Mouse (Mus musculus) CH12.LX (cell line): ENCODE measurements at regions not wholly inside any gene's neighbourhood (a gene's known extent, or its start where the extent isn't known, plus 50 kb on each side); places are given as distances from the start of the nearest gene placed in this dataset.
A peak's percentile ranks its signal among the peaks of the same experiment; 100 is the strongest.

Source experiments
- DNase-seq: peaks from one replicate; pipeline ENCODE4 v3.0.0-alpha.2; 2013; ENCODE audit errors: extremely low read depth
- H3K27ac ChIP-seq: 2 replicates; pipeline ENCODE4 v1.5.1; 2012; ENCODE audit warnings: low read depth, mild to moderate bottlenecking, control low read depth, moderate library complexity; ENCODE audit not compliant: insufficient read depth
- H3K27me3 ChIP-seq: replicated peaks from 2 replicates; pipeline ENCODE3; 2012; ENCODE audit warnings: inconsistent platforms
- H3K36me3 ChIP-seq, 2 experiments: replicated peaks in 1 of 2; 2 replicates each; pipeline versions ENCODE3 to v1.6.1; 2012; ENCODE audit warnings: inconsistent platforms in 1 of 2, low read length in 1 of 2, mild to moderate bottlenecking in 1 of 2, mixed read lengths in 1 of 2, moderate library complexity in 1 of 2; ENCODE audit not compliant: control insufficient read depth in 1 of 2, insufficient read depth in 1 of 2
- H3K4me1 ChIP-seq, 2 experiments: 2 replicates each; pipeline ENCODE4 v1.6.1; 2012; ENCODE audit warnings: inconsistent platforms in 1 of 2, moderate library complexity in 1 of 2; ENCODE audit not compliant: insufficient read depth in 2 of 2, control insufficient read depth in 1 of 2
- H3K4me2 ChIP-seq: 2 replicates; pipeline ENCODE4 v1.6.1; 2012; ENCODE audit warnings: low read depth, mild to moderate bottlenecking, control low read depth; ENCODE audit not compliant: poor library complexity, insufficient read depth, severe bottlenecking
- H3K4me3 ChIP-seq, 3 experiments: fragments of 150-350 bp in 1 of 3; sonication (generic) in 1 of 3; replicated peaks in 1 of 3; 2 replicates each; pipeline versions ENCODE3 to v1.5.1; 2011 to 2012; ENCODE audit warnings: low read depth in 2 of 3, low read length in 2 of 3, mild to moderate bottlenecking in 2 of 3, moderate library complexity in 2 of 3, control low read depth in 1 of 3, improper control_type of control experiment in 1 of 3, inconsistent platforms in 1 of 3, mixed read lengths in 1 of 3; ENCODE audit not compliant: poor library complexity in 1 of 3
- H3K79me2 ChIP-seq: replicated peaks from 2 replicates; pipeline ENCODE4 v1.6.1; 2012; ENCODE audit warnings: mild to moderate bottlenecking, moderate library complexity; ENCODE audit not compliant: control insufficient read depth, poor library complexity, insufficient read depth, severe bottlenecking; ENCODE audit errors: extremely low read depth
- H3K9ac ChIP-seq: 2 replicates; pipeline ENCODE4 v1.6.1; 2012; ENCODE audit warnings: low read depth, mild to moderate bottlenecking, control low read depth, moderate library complexity; ENCODE audit not compliant: insufficient read depth
- H3K9me3 ChIP-seq: replicated peaks from 2 replicates; pipeline ENCODE3; 2012; ENCODE audit warnings: low read length, inconsistent platforms, mixed read lengths
- BHLHE40 ChIP-seq: IDR thresholded peaks from 2 replicates; pipeline ENCODE4 v1.6.1; 2011; ENCODE audit warnings: mild to moderate bottlenecking, low read depth, low read length, improper control_type of control experiment
- CHD1 ChIP-seq: IDR thresholded peaks from 2 replicates; pipeline ENCODE4 v1.6.1; 2012; ENCODE audit warnings: low read depth, low read length, improper control_type of control experiment, inconsistent platforms
- CHD2 ChIP-seq: IDR thresholded peaks from 2 replicates; pipeline ENCODE4 v1.6.1; 2011; ENCODE audit warnings: low read length, improper control_type of control experiment
- CTCF ChIP-seq, 2 experiments: IDR thresholded peaks in 1 of 2; conservative IDR thresholded peaks in 1 of 2; 2 replicates each; pipeline ENCODE4 v1.5.1; 2011 to 2012; ENCODE audit warnings: low read depth in 2 of 2, low read length in 2 of 2, improper control_type of control experiment in 1 of 2, inconsistent platforms in 1 of 2, mild to moderate bottlenecking in 1 of 2, moderate library complexity in 1 of 2
- E2F4 ChIP-seq: IDR thresholded peaks from 2 replicates; pipeline ENCODE4 v1.6.1; 2011; ENCODE audit warnings: low read depth, low read length, improper control_type of control experiment; ENCODE audit not compliant: insufficient replicate concordance
- ELF1 ChIP-seq: IDR thresholded peaks from 2 replicates; pipeline ENCODE4 v1.6.1; 2014; ENCODE audit warnings: low read depth, mild to moderate bottlenecking, inconsistent platforms, low read length, improper control_type of control experiment
- ETS1 ChIP-seq: conservative IDR thresholded peaks from 2 replicates; pipeline ENCODE4 v1.6.1; 2012; ENCODE audit warnings: low read depth, mild to moderate bottlenecking, inconsistent platforms, low read length, improper control_type of control experiment, moderate library complexity
- HCFC1 ChIP-seq: IDR thresholded peaks from 2 replicates; pipeline ENCODE4 v1.6.1; 2012; ENCODE audit warnings: low read depth, mild to moderate bottlenecking, inconsistent platforms, low read length, improper control_type of control experiment
- IRF4 ChIP-seq: IDR thresholded peaks from 2 replicates; pipeline ENCODE4 v1.6.1; 2014; ENCODE audit warnings: low read depth, mild to moderate bottlenecking, inconsistent platforms, low read length, improper control_type of control experiment
- MAFK ChIP-seq: IDR thresholded peaks from 2 replicates; pipeline ENCODE4 v1.6.1; 2011; ENCODE audit warnings: low read length, improper control_type of control experiment; ENCODE audit not compliant: insufficient replicate concordance
- MAX ChIP-seq: IDR thresholded peaks from 2 replicates; pipeline ENCODE4 v1.6.1; 2011; ENCODE audit warnings: low read length, improper control_type of control experiment
- MAZ ChIP-seq: IDR thresholded peaks from 2 replicates; pipeline ENCODE4 v1.6.1; 2012; ENCODE audit warnings: low read depth, mild to moderate bottlenecking, inconsistent platforms, low read length, improper control_type of control experiment, moderate library complexity
- MYC ChIP-seq: IDR thresholded peaks from 2 replicates; pipeline ENCODE4 v1.6.1; 2011; ENCODE audit warnings: low read depth, mild to moderate bottlenecking, improper control_type of control experiment, low read length
- NELFE ChIP-seq: IDR thresholded peaks from 2 replicates; pipeline ENCODE4 v1.6.1; 2011; ENCODE audit warnings: low read depth, low read length, improper control_type of control experiment
- NRF1 ChIP-seq: IDR thresholded peaks from 2 replicates; pipeline ENCODE4 v1.6.1; 2014; ENCODE audit warnings: low read depth, mild to moderate bottlenecking, inconsistent platforms, low read length, improper control_type of control experiment, moderate library complexity
- PAX5 ChIP-seq: IDR thresholded peaks from 2 replicates; pipeline ENCODE4 v1.6.1; 2012; ENCODE audit warnings: low read length, inconsistent platforms, mixed read lengths
- POLR2A ChIP-seq: IDR thresholded peaks from 2 replicates; pipeline ENCODE4 v1.6.1; 2011; ENCODE audit warnings: low read depth, mild to moderate bottlenecking, improper control_type of control experiment, low read length
- RAD21 ChIP-seq: IDR thresholded peaks from 2 replicates; pipeline ENCODE4 v1.6.1; 2011; ENCODE audit warnings: low read depth, mild to moderate bottlenecking, low read length, improper control_type of control experiment, moderate library complexity
- RCOR1 ChIP-seq: conservative IDR thresholded peaks from 2 replicates; pipeline ENCODE4 v1.6.1; 2012; ENCODE audit warnings: low read depth, mild to moderate bottlenecking, inconsistent platforms, low read length, improper control_type of control experiment
- SIN3A ChIP-seq: IDR thresholded peaks from 2 replicates; pipeline ENCODE4 v1.6.1; 2012; ENCODE audit warnings: low read length, improper control_type of control experiment, inconsistent platforms
- SMC3 ChIP-seq: IDR thresholded peaks from 2 replicates; pipeline ENCODE4 v1.6.1; 2011; ENCODE audit warnings: low read depth, low read length, improper control_type of control experiment
- TCF12 ChIP-seq: IDR thresholded peaks from 2 replicates; pipeline ENCODE4 v1.6.1; 2014; ENCODE audit warnings: low read depth, mild to moderate bottlenecking, inconsistent platforms, low read length, improper control_type of control experiment
- UBTF ChIP-seq: IDR thresholded peaks from 2 replicates; pipeline ENCODE4 v1.6.1; 2012; ENCODE audit warnings: low read depth, mild to moderate bottlenecking, inconsistent platforms, low read length, improper control_type of control experiment, moderate library complexity
- USF1 ChIP-seq: IDR thresholded peaks from 2 replicates; pipeline ENCODE4 v1.6.1; 2014; ENCODE audit warnings: low read depth, mild to moderate bottlenecking, inconsistent platforms, low read length, improper control_type of control experiment
- USF2 ChIP-seq: conservative IDR thresholded peaks from 2 replicates; pipeline ENCODE4 v1.6.1; 2011; ENCODE audit warnings: low read depth, low read length, improper control_type of control experiment
- ZC3H11A ChIP-seq: IDR thresholded peaks from 2 replicates; pipeline ENCODE4 v1.6.1; 2012; ENCODE audit warnings: low read depth, mild to moderate bottlenecking, inconsistent platforms, low read length, improper control_type of control experiment
- ZKSCAN1 ChIP-seq: IDR thresholded peaks from 2 replicates; pipeline ENCODE4 v1.6.1; 2012; ENCODE audit warnings: low read depth, inconsistent platforms, low read length, improper control_type of control experiment, borderline replicate concordance
- ZMIZ1 ChIP-seq: IDR thresholded peaks from 2 replicates; pipeline ENCODE4 v1.6.1; 2012; ENCODE audit warnings: low read depth, mild to moderate bottlenecking, inconsistent platforms, low read length, improper control_type of control experiment
- dilution Hi-C: fragments of 300-500 bp; cut with MboI; formaldehyde crosslinking; loops from 2 replicates; pipeline ENCODE4 v1.14.3; 2020; ENCODE audit warnings: low sequenced_read_pairs; ENCODE audit not compliant: extremely low pct_unique_long_range_greater_than_20kb, extremely low pct_ligation_motif_present
- in situ Hi-C: fragments of 300-500 bp; cut with MboI; formaldehyde crosslinking; loops from 3 replicates; pipeline ENCODE4 v1.14.3; 2019; ENCODE audit warnings: low sequenced_read_pairs, low pct_ligation_motif_present, low pct_unique_long_range_greater_than_20kb, mixed read lengths

GRCm38 (mm10) chr14:89011440-89011839 lies 540.2 kb upstream of the Pcdh20 start:
- Histone ChIP-seq H3K9ac (no peak overlapping the region), H3K27me3 (no peaks in the 10 kb centered on the region), H3K79me2 (no peaks in the 10 kb centered on the region), H3K4me3 (no peak overlapping the region), H3K9me3 (peaks cover 8% of the 10 kb centered on the region), H3K4me1 (no peaks in the 10 kb centered on the region), H3K27ac (no peak overlapping the region), H3K4me2 (no peak overlapping the region), H3K36me3 (no peaks in the 10 kb centered on the region)
- TF ChIP-seq NELFE: no peak
- TF ChIP-seq MYC: no peak
- no peak for TF ChIP-seq USF1
- TF ChIP-seq MAZ: no peak
- TF ChIP-seq HCFC1: no peak
- TF ChIP-seq NRF1: no peak
- no peak for TF ChIP-seq E2F4
- no peak for TF ChIP-seq UBTF
- TF ChIP-seq CHD2: no peak
- DNase-seq: no peak
- dilution Hi-C loops (no loop called here), in situ Hi-C loops (no loop called here)

GRCm38 (mm10) chr14:89009648-89010047 lies 538.5 kb upstream of the Pcdh20 start:
- H3K9me3 ChIP-seq: peaks cover 8% of the 10 kb centered on the region
- H3K4me1 ChIP-seq: no peaks in the 10 kb centered on the region
- TF ChIP-seq SMC3 (no peak), IRF4 (no peak), ZMIZ1 (no peak), MAX (no peak), PAX5 (no peak), RCOR1 (no peak), USF2 (no peak)
- no peak overlapping the region for H3K4me2 ChIP-seq
- H3K27ac ChIP-seq: no peak overlapping the region
- dilution Hi-C loops: no loop called here
- H3K4me3 ChIP-seq: no peak overlapping the region
- in situ Hi-C loops: no loop called here
- H3K9ac ChIP-seq: no peak overlapping the region
- no peaks in the 10 kb centered on the region for H3K79me2 ChIP-seq
- no peaks in the 10 kb centered on the region for H3K27me3 ChIP-seq
- H3K36me3 ChIP-seq: no peaks in the 10 kb centered on the region
- DNase-seq: no peak

GRCm38 (mm10) chr14:88981895-88982294 lies 510.7 kb upstream of the Pcdh20 start:
- Histone ChIP-seq H3K4me2 (no peak overlapping the region), H3K79me2 (no peaks in the 10 kb centered on the region), H3K36me3 (no peaks in the 10 kb centered on the region), H3K4me1 (no peaks in the 10 kb centered on the region), H3K27ac (no peak overlapping the region), H3K9ac (no peak overlapping the region), H3K4me3 (no peak overlapping the region), H3K9me3 (peaks cover 11% of the 10 kb centered on the region), H3K27me3 (no peaks in the 10 kb centered on the region)
- TF ChIP-seq POLR2A (no peak), MAX (no peak), SMC3 (peak; percentile 28), ZC3H11A (no peak), RAD21 (peak; percentile 56), TCF12 (no peak), CTCF (conservative IDR thresholded peaks at IDR 0.05 in 1 of 2, IDR thresholded peaks at IDR 0.05 in 1 of 2; ENCODE audit: low read depth in 2 of 2, low read length in 2 of 2) (peak in 1 of 2 experiments; percentile 56; a peak in 2 of 4 replicates), SIN3A (no peak), MAFK (no peak), ETS1 (no peak), ELF1 (no peak), ZKSCAN1 (no peak), CHD1 (no peak), HCFC1 (no peak), NRF1 (no peak), NELFE (no peak), PAX5 (no peak), BHLHE40 (no peak)
- DNase-seq: peak; percentile 6
- in situ Hi-C loops (loop anchor here (25.0 kb wide), 1 partner anchor 1520 kb away; no protein-coding TSS in a partner anchor), dilution Hi-C loops (no loop called here)
